Mouse (Mus musculus): ENCODE measurements around the gene Galnt2. TPM values are rescaled to one million over a fixed set of nuclear protein-coding genes. Genes with fewer than 3 reads are reported as not detected.

The Galnt2 gene
- polyA plus RNA-seq, 1 experiment from 2014 or later: 70.0 TPM

DNA sequence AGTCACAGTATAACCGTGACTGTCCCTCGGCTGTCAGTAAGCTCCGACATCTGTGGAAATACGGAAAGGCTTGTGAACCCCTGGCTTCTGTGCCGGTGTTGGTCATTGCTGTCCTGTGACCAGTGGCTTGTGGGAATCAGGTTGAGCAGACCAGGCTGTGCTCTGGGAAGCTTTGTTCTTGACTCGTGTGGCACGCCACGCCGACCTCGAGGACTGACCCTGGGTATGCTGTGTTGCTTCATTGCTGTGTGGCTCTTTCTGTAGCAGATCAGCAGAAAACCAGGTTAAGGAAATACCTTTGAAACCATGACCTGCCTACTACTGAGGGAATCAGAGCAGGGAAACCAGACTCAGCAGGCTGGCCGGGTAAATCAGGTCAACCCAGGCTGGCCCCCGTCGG is 79.3 kb downstream of the Galnt2 start:
- no peak for ATAC-seq (ENCODE audit: low read depth)
- Histone ChIP-seq H3K27ac (replicated peaks; ENCODE audit: low read depth, low read length) (no peak overlapping the region), H3K4me1 (ENCODE audit: control insufficient read depth, insufficient read depth, low read length) (peaks cover 20% of the 10 kb centered on the region), H3K4me3 (ENCODE audit: low read depth, low read length) (no peak overlapping the region), H3K4me2 (ENCODE audit: low read depth, low read length) (no peak overlapping the region), H3K27me3 (replicated peaks; ENCODE audit: control insufficient read depth, insufficient read depth, low read length) (no peaks in the 10 kb centered on the region), H3K9ac (ENCODE audit: low read depth, low read length) (no peak overlapping the region), H3K36me3 (ENCODE audit: control insufficient read depth, insufficient read depth, low read length) (peaks cover 19% of the 10 kb centered on the region), H3K9me3 (ENCODE audit: control insufficient read depth, low read length) (no peaks in the 10 kb centered on the region)
- no peak for DNase-seq (ENCODE audit: low spot score)
- WGBS: 81% methylated on average over 11 of the region's 13 CpGs

DNA sequence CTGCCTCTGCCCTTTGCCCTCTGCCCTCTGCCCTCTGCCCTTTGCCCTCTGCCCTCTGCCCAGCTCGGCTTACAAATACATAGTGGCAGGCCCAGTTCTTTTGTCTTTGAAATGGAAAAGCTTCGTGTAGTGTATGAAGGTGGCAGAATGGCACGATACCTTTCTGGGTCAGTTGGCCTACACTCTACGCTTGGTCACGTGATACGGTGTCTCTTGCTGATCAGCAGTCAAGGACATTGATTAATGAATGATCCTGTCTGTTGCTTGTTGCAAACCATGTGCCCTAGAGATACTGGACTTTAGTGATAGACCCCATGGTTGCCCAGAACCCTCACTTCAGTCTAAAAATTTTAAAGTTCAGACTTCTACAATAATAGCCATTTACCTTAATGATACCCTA is 79.9 kb downstream of the Galnt2 start:
- H3K4me2 ChIP-seq (ENCODE audit: low read depth, low read length): no peak overlapping the region
- no peak overlapping the region for H3K4me3 ChIP-seq (ENCODE audit: low read depth, low read length)
- no peak overlapping the region for H3K27ac ChIP-seq (replicated peaks; ENCODE audit: low read depth, low read length)
- 81% methylated on average over 6 of the region's 6 CpGs for WGBS
- DNase-seq (ENCODE audit: low spot score) (no peak), ATAC-seq (ENCODE audit: low read depth) (no peak)
- peaks cover 13% of the 10 kb centered on the region for H3K36me3 ChIP-seq (ENCODE audit: control insufficient read depth, insufficient read depth, low read length)
- H3K9ac ChIP-seq (ENCODE audit: low read depth, low read length): no peak overlapping the region
- no peaks in the 10 kb centered on the region for H3K27me3 ChIP-seq (replicated peaks; ENCODE audit: control insufficient read depth, insufficient read depth, low read length)
- H3K9me3 ChIP-seq (ENCODE audit: control insufficient read depth, low read length): no peaks in the 10 kb centered on the region
- peaks cover 16% of the 10 kb centered on the region for H3K4me1 ChIP-seq (ENCODE audit: control insufficient read depth, insufficient read depth, low read length)

DNA sequence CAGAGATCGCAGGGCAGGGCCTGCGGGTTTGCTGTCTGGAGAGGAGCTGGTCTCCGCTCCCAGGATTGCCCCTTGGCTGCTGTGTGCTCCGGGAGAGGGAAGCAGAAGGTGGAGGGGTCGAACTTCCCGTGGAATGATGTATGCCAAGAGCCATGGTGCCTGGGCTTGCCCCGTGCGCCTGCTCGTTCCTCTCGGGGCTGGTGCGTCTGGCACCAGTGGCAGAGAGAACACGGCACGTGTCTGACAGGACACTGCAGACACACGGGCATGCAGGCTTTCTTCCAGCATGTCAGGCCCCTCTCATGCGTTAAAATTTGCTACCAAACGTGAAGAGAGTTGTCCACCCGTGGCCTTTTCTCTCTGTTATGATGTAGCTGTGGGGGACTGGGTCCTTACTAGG is 80.5 kb downstream of the Galnt2 start:
- H3K27ac ChIP-seq (replicated peaks; ENCODE audit: low read depth, low read length): no peak overlapping the region
- no peak overlapping the region for H3K9ac ChIP-seq (ENCODE audit: low read depth, low read length)
- DNase-seq (ENCODE audit: low spot score) (no peak), ATAC-seq (ENCODE audit: low read depth) (no peak)
- H3K4me1 ChIP-seq (ENCODE audit: control insufficient read depth, insufficient read depth, low read length): peaks cover 16% of the 10 kb centered on the region
- H3K4me3 ChIP-seq (ENCODE audit: low read depth, low read length): no peak overlapping the region
- 91% methylated on average over 17 of the region's 17 CpGs for WGBS
- no peaks in the 10 kb centered on the region for H3K9me3 ChIP-seq (ENCODE audit: control insufficient read depth, low read length)
- no peaks in the 10 kb centered on the region for H3K27me3 ChIP-seq (replicated peaks; ENCODE audit: control insufficient read depth, insufficient read depth, low read length)
- no peak overlapping the region for H3K4me2 ChIP-seq (ENCODE audit: low read depth, low read length)
- H3K36me3 ChIP-seq (ENCODE audit: control insufficient read depth, insufficient read depth, low read length): peaks cover 11% of the 10 kb centered on the region; the same call in 1 of the 2 replicates

DNA sequence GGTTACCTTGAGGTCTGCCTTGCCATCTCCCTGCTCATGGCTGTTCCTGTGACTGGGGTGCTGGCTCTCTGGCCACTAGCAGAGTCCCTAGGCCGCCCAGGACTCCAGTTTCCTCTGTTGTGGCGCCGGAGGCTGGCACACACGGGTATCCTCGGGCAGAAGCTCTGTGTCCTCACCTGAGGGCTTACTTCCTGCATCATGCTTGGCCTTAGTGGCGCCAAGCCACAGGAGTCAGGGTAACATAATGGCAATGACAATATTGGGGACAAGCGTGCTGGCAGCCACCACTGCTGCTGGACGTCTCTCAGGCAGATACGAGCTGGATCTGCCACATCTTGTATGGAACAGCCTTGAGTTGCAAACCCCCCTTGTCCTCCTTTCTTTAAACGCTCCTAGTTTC is 81.0 kb downstream of the Galnt2 start:
- no peak for DNase-seq (ENCODE audit: low spot score)
- 89% methylated on average over 10 of the region's 10 CpGs for WGBS
- H3K27ac ChIP-seq (replicated peaks; ENCODE audit: low read depth, low read length): no peak overlapping the region
- no peak overlapping the region for H3K9ac ChIP-seq (ENCODE audit: low read depth, low read length)
- no peak for ATAC-seq (ENCODE audit: low read depth)
- no peaks in the 10 kb centered on the region for H3K9me3 ChIP-seq (ENCODE audit: control insufficient read depth, low read length)
- H3K4me1 ChIP-seq (ENCODE audit: control insufficient read depth, insufficient read depth, low read length): peaks cover 16% of the 10 kb centered on the region
- H3K27me3 ChIP-seq (replicated peaks; ENCODE audit: control insufficient read depth, insufficient read depth, low read length): no peaks in the 10 kb centered on the region
- peaks cover 11% of the 10 kb centered on the region; the same call in 1 of the 2 replicates for H3K36me3 ChIP-seq (ENCODE audit: control insufficient read depth, insufficient read depth, low read length)
- H3K4me3 ChIP-seq (ENCODE audit: low read depth, low read length): no peak overlapping the region
- no peak overlapping the region for H3K4me2 ChIP-seq (ENCODE audit: low read depth, low read length)

DNA sequence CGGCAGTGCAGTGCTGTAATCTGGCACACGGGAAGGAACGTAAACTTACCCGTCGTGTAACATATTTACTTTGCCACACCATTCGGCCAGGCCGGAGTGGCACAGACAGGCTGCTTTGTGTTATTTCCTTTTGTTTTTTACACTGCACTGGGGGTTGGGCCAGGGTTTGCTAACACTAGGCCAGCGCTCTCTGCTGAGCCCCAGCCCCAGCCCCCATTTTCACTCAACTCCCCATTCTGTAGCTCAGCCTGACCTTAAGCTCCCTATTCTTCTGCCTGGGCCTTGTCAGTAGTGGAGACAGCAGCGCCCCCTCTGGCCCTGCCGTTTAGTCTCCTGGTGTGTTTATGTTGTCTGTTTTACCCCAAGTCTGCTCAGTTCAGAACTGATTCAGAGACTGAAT is 83.6 kb downstream of the Galnt2 start:
- no peak overlapping the region for H3K9ac ChIP-seq (ENCODE audit: low read depth, low read length)
- no peak for ATAC-seq (ENCODE audit: low read depth)

DNA sequence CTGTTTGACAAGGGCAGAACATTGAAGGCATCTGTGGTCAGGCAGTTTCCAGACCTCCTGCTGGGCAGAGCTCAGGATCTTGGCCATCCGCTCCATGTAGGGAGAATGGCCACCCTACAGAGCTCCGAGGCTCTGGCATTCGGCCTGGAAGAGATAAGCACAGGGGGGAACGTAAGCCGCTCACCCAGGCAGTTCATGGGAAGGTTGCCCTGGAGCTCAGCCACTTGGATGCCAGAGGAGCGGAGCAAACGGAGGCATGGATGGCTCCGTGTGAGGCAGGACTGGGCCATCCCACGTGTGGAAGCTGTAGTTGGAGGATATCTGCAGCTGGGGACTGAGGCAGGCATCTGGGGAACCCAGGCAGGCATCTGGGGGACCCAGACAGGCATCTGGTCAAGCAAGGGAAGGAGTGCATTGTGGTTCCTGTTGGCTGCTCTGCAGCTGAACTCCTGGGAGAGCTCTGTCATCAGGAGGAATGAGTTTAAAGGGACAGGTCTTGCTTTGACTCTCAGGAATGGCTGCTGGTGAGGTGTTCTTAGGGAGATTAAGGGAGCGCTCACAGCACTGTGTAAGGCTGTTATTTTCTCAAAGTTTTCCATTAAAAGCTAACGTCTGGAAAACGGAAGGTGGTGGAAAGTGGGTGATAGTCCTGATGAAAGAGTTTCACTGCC is 85.4 kb downstream of the Galnt2 start:
- no peak for DNase-seq (ENCODE audit: low spot score)
- Histone ChIP-seq H3K4me1 (ENCODE audit: control insufficient read depth, insufficient read depth, low read length) (peaks cover 14% of the 10 kb centered on the region), H3K9ac (ENCODE audit: low read depth, low read length) (peak overlapping the region; percentile 6; the same call in 1 of the 2 replicates), H3K9me3 (ENCODE audit: control insufficient read depth, low read length) (no peaks in the 10 kb centered on the region), H3K36me3 (ENCODE audit: control insufficient read depth, insufficient read depth, low read length) (no peaks in the 10 kb centered on the region), H3K4me2 (ENCODE audit: low read depth, low read length) (no peak overlapping the region), H3K4me3 (ENCODE audit: low read depth, low read length) (no peak overlapping the region), H3K27ac (replicated peaks; ENCODE audit: low read depth, low read length) (0 out of 2 replicates have a peak overlapping the region, but pooled peaks have one; percentile 10), H3K27me3 (replicated peaks; ENCODE audit: control insufficient read depth, insufficient read depth, low read length) (no peaks in the 10 kb centered on the region)
- 0 out of 2 replicates have a peak, but pooled peaks have one; percentile 27 for ATAC-seq (ENCODE audit: low read depth)
- WGBS: 46% methylated on average over 11 of the region's 12 CpGs

More for the DNA sequence above, 83.6 kb downstream of the Galnt2 start:
- no peak for DNase-seq (ENCODE audit: low spot score)
- no peaks in the 10 kb centered on the region for H3K27me3 ChIP-seq (replicated peaks; ENCODE audit: control insufficient read depth, insufficient read depth, low read length)
- no peak overlapping the region for H3K27ac ChIP-seq (replicated peaks; ENCODE audit: low read depth, low read length)
- H3K4me1 ChIP-seq (ENCODE audit: control insufficient read depth, insufficient read depth, low read length): peaks cover 14% of the 10 kb centered on the region
- WGBS: 52% methylated on average over 10 of the region's 10 CpGs
- peaks cover 7% of the 10 kb centered on the region; the same call in 1 of the 2 replicates for H3K36me3 ChIP-seq (ENCODE audit: control insufficient read depth, insufficient read depth, low read length)
- H3K4me2 ChIP-seq (ENCODE audit: low read depth, low read length): no peak overlapping the region
- H3K9me3 ChIP-seq (ENCODE audit: control insufficient read depth, low read length): no peaks in the 10 kb centered on the region
- H3K4me3 ChIP-seq (ENCODE audit: low read depth, low read length): no peak overlapping the region

DNA sequence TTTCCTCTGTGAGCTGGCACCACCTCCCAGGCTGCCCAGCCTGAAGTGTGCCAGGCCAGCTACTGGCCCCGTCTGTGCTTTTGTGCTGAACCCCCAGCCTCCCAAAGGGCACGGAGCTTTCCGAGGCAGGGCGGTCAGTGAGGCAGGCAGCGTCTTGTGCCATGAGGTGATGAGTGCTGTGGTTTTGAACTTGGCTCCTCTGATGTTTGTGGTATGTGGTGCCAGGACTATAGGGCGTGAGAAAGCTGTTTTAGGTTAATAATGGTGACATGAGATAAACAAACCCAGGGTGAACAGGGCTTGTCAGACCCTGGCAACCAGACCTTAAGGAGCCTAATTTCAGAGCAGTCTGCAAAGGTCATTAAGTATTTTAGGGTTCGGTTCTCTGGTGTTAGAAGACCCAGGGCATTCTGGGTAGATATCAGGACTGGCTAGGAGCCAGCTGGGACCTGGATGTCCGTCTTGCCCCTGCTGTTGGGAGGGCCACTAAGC is 86.0 kb downstream of the Galnt2 start:
- no peak overlapping the region for H3K9ac ChIP-seq (ENCODE audit: low read depth, low read length)
- 60% methylated on average over 8 of the region's 8 CpGs for WGBS
- no peak overlapping the region for H3K27ac ChIP-seq (replicated peaks; ENCODE audit: low read depth, low read length)

DNA sequence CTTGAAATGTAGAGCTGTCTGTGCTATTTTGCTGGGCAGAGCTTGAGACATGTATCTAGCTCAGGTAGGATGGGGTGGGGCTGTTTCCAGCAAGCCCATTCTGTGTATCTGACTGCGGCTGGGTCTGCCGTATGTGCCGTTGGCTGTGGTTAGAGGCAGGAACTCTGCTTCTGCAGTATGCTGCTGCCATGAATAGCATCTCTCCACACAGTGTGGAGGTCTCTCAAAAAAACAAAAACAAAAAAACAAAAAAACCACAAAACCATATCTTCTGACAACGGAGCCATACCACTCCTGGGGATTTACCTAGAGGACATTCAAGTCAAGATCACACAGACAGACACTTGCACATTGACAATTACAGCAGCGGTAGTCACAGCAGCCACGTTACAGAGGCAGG is 86.6 kb downstream of the Galnt2 start:
- DNase-seq (ENCODE audit: low spot score): no peak
- 77% methylated on average over 6 of the region's 6 CpGs for WGBS
- Histone ChIP-seq H3K27ac (replicated peaks; ENCODE audit: low read depth, low read length) (no peak overlapping the region), H3K4me2 (ENCODE audit: low read depth, low read length) (no peak overlapping the region), H3K27me3 (replicated peaks; ENCODE audit: control insufficient read depth, insufficient read depth, low read length) (no peaks in the 10 kb centered on the region), H3K36me3 (ENCODE audit: control insufficient read depth, insufficient read depth, low read length) (0 out of 2 replicates have a peak, but pooled peaks cover 2% of the 10 kb centered on the region), H3K4me3 (ENCODE audit: low read depth, low read length) (no peak overlapping the region), H3K9ac (ENCODE audit: low read depth, low read length) (no peak overlapping the region), H3K9me3 (ENCODE audit: control insufficient read depth, low read length) (no peaks in the 10 kb centered on the region), H3K4me1 (ENCODE audit: control insufficient read depth, insufficient read depth, low read length) (peaks cover 14% of the 10 kb centered on the region)
- ATAC-seq (ENCODE audit: low read depth): no peak

More for the DNA sequence above, 86.0 kb downstream of the Galnt2 start:
- ATAC-seq (ENCODE audit: low read depth) (no peak), DNase-seq (ENCODE audit: low spot score) (no peak)
- Histone ChIP-seq H3K36me3 (ENCODE audit: control insufficient read depth, insufficient read depth, low read length) (no peaks in the 10 kb centered on the region), H3K4me3 (ENCODE audit: low read depth, low read length) (no peak overlapping the region), H3K9me3 (ENCODE audit: control insufficient read depth, low read length) (no peaks in the 10 kb centered on the region), H3K27me3 (replicated peaks; ENCODE audit: control insufficient read depth, insufficient read depth, low read length) (no peaks in the 10 kb centered on the region), H3K4me1 (ENCODE audit: control insufficient read depth, insufficient read depth, low read length) (peaks cover 14% of the 10 kb centered on the region), H3K4me2 (ENCODE audit: low read depth, low read length) (no peak overlapping the region)
